In the genomic region with DNA sequence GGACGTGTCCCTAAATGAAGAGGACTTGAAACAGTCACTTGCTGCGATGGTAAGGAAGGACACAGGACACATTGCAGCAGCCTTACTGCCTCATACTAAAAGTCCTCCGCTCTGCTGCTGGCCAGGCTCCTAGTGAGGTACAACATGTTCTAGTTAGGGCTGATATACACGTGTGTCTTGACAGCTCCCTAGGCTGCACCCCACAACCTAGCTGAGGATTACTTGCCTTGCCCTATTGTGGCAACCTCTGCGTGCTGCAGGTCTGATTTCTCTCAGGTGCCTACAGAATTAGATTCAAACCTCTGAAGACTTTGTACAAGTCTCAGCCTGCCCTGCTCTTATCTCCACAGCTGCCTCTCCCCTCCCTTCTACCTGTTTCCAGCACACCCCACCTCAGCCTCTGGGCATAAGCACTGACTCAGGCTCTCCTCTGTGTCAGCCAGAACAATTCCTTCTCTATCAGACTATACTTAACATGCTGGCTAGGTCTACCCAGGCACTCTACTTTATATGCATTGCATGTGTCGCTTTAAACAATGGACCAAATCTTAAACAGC, we compare ENCODE assay signal across 26 mouse cellular contexts.
DNase-seq lines count a peak whose midpoint lies in the region; ATAC-seq and TF ChIP-seq lines count a peak whose summit lies in the region.
"Had no signal": no experiment of that assay in that cellular context is flagged by ENCODE, and none has a peak within 500 bp of the region (broad histone marks: within the 10 kb centered on the region; RNA-seq: fewer than 3 reads in every experiment).

No protein-coding gene starts in this region.

- ATAC-seq in embryonic facial prominence, embryonic 13.5 days (ENCODE audit: insufficient number of reproducible peaks, insufficient read depth, low FRiP score, low TSS enrichment, low read depth): peak; percentile 62
- ATAC-seq in limb, embryonic 14.5 days (ENCODE audit: low FRiP score, low read depth): no peak
- ATAC-seq: hindbrain, postnatal 0 days; liver, postnatal 0 days had no signal

- peaks cover 9% of the 10 kb centered on the region; the same call in 1 of the 2 replicates for H3K36me3 ChIP-seq in embryonic facial prominence, embryonic 13.5 days
- peaks cover 2% of the 10 kb centered on the region; the same call in 1 of the 2 replicates for H3K36me3 ChIP-seq in embryonic facial prominence, embryonic 10.5 days (replicated peaks)
- H3K36me3 ChIP-seq in limb, embryonic 14.5 days (ENCODE audit: control insufficient read depth, insufficient read depth, low read length): peaks cover 14% of the 10 kb centered on the region
- H3K36me3 ChIP-seq: forebrain, embryonic 12.5 days; G1E had no signal

- no peak for TF ChIP-seq POLR2A in limb, embryonic 14.5 days (IDR thresholded peaks at IDR 0.05; ENCODE audit: borderline replicate concordance, extremely low read depth, insufficient read depth, insufficient read length)

- no peak overlapping the region for H3K4me2 ChIP-seq in embryonic facial prominence, embryonic 13.5 days
- no peak overlapping the region for H3K4me2 ChIP-seq in limb, embryonic 14.5 days (replicated peaks; ENCODE audit: low read depth, low read length, severe bottlenecking)
- H3K4me2 ChIP-seq: forebrain, embryonic 12.5 days; heart, embryonic 13.5 days had no signal

- no peaks in the 10 kb centered on the region for H3K9me3 ChIP-seq in embryonic facial prominence, embryonic 13.5 days
- H3K9me3 ChIP-seq in embryonic facial prominence, embryonic 10.5 days: no peaks in the 10 kb centered on the region
- H3K9me3 ChIP-seq in limb, embryonic 14.5 days (ENCODE audit: control insufficient read depth, low read length): no peaks in the 10 kb centered on the region
- H3K9me3 ChIP-seq: forebrain, embryonic 12.5 days; G1E; heart, embryonic 13.5 days had no signal

- H3K9ac ChIP-seq in embryonic facial prominence, embryonic 13.5 days: no peak overlapping the region
- H3K9ac ChIP-seq in limb, embryonic 14.5 days (ENCODE audit: low read depth, low read length, severe bottlenecking): no peak overlapping the region
- H3K9ac ChIP-seq: forebrain, embryonic 12.5 days; heart, embryonic 13.5 days; liver, postnatal 0 days had no signal

- DNase-seq in embryonic facial prominence, embryonic 10.5 days (ENCODE audit: low spot score): no peak
- peak; percentile 26 to 31 for DNase-seq in urinary bladder, postnatal 36 days (ENCODE audit: low spot score in 2 of 2)
- no peak for DNase-seq in urinary bladder, postnatal 4 days (ENCODE audit: low spot score in 2 of 2)
- peak; percentile 34 for DNase-seq in limb, embryonic 14.5 days (ENCODE audit: low spot score)
- no peak for DNase-seq in thymus, postnatal 0 days (ENCODE audit: low spot score)
- DNase-seq in spleen, postnatal 10 days (ENCODE audit: low spot score in 2 of 2): no peak
- DNase-seq in thymus, adult 18-20 months: no peak
- DNase-seq: adrenal gland, postnatal 36 days; cerebellum, adult 18-20 months; gastrocnemius, adult 2 months; heart, postnatal 4 days; kidney, adult 2 months; kidney, postnatal 10 days; layer of hippocampus, postnatal 36 days; liver, postnatal 0 days; lung, postnatal 10 days; midbrain, embryonic 14.5 days; right cerebral cortex, postnatal 14 days; spleen, adult 18-20 months; thymus, postnatal 4 days had no signal

- H3K4me3 ChIP-seq in embryonic facial prominence, embryonic 13.5 days: no peak overlapping the region
- H3K4me3 ChIP-seq in embryonic facial prominence, embryonic 10.5 days: no peak overlapping the region
- H3K4me3 ChIP-seq in limb, embryonic 14.5 days (replicated peaks; ENCODE audit: low read length): no peak overlapping the region
- H3K4me3 ChIP-seq: forebrain, embryonic 12.5 days; gastrocnemius, adult 2 months; heart, embryonic 13.5 days; layer of hippocampus, adult 2 months had no signal

- H3K27me3 ChIP-seq in embryonic facial prominence, embryonic 13.5 days: no peaks in the 10 kb centered on the region
- no peaks in the 10 kb centered on the region for H3K27me3 ChIP-seq in embryonic facial prominence, embryonic 10.5 days (replicated peaks; ENCODE audit: low read depth, poor library complexity, severe bottlenecking)
- no peaks in the 10 kb centered on the region for H3K27me3 ChIP-seq in limb, embryonic 14.5 days (ENCODE audit: control insufficient read depth, insufficient read depth, low read length)
- H3K27me3 ChIP-seq: forebrain, embryonic 12.5 days; heart, embryonic 13.5 days had no signal

- H3K4me1 ChIP-seq in embryonic facial prominence, embryonic 13.5 days: 0 out of 2 replicates have a peak, but pooled peaks cover 4% of the 10 kb centered on the region
- H3K4me1 ChIP-seq in embryonic facial prominence, embryonic 10.5 days: peaks cover 9% of the 10 kb centered on the region
- peaks cover 5% of the 10 kb centered on the region; the same call in 1 of the 2 replicates for H3K4me1 ChIP-seq in limb, embryonic 14.5 days (ENCODE audit: control insufficient read depth, insufficient read depth, low read length)

- WGBS in embryonic facial prominence, embryonic 13.5 days: 75% methylated on average over 6 of the region's 6 CpGs
- 83% methylated on average over 6 of the region's 6 CpGs for WGBS in embryonic facial prominence, embryonic 10.5 days
- WGBS in limb, embryonic 14.5 days: 79% methylated on average over 6 of the region's 6 CpGs

- H3K27ac ChIP-seq in embryonic facial prominence, embryonic 13.5 days: no peak overlapping the region
- H3K27ac ChIP-seq in embryonic facial prominence, embryonic 10.5 days (replicated peaks): no peak overlapping the region
- no peak overlapping the region for H3K27ac ChIP-seq in limb, embryonic 14.5 days (replicated peaks; ENCODE audit: low read depth, low read length)
- H3K27ac ChIP-seq: forebrain, embryonic 12.5 days; gastrocnemius, adult 2 months; heart, embryonic 13.5 days; hindbrain, postnatal 0 days; layer of hippocampus, adult 2 months had no signal

Comparison
In these comparisons a context has a peak if more than half of its experiments do, and no peak if none do; other contexts are left out.
1. DNase-seq: peak in urinary bladder, postnatal 36 days (2 of 2) and limb, embryonic 14.5 days (single experiment); none in embryonic facial prominence, embryonic 10.5 days (single experiment), urinary bladder, postnatal 4 days (0 of 2), thymus, postnatal 0 days (single experiment), spleen, postnatal 10 days (0 of 2) and thymus, adult 18-20 months (0 of 2).